Mouse (Mus musculus): Measurements from ENCODE around the gene Nav2. TPM values are rescaled to one million over a fixed set of nuclear protein-coding genes. Genes with fewer than 3 reads are reported as not detected.

Nav2 gene
- polyA plus RNA-seq, 1 experiment from 2014 or later, result 28.1 TPM

GRCm38 (mm10) chr7:49562851-49563250 lies 654.3 kb downstream of the Nav2 start:
- Histone ChIP-seq H3K27me3 (replicated peaks) (no peaks in the 10 kb centered on the region), H3K9ac (no peak overlapping the region), H3K36me3 (peaks cover 78% of the 10 kb centered on the region), H3K4me2 (no peak overlapping the region), H3K4me1 (replicated peaks) (peaks cover 73% of the 10 kb centered on the region), H3K27ac (ENCODE audit: poor library complexity, severe bottlenecking) (peak overlapping the region; percentile 5; the same call in 1 of the 2 replicates), H3K4me3 (no peak overlapping the region), H3K9me3 (replicated peaks) (no peaks in the 10 kb centered on the region)
- 78% methylated on average over 8 of the region's 8 CpGs for WGBS
- no peak for ATAC-seq (ENCODE audit: insufficient number of reproducible peaks, low FRiP score)

GRCm38 (mm10) chr7:49565084-49565483 lies 656.6 kb downstream of the Nav2 start:
- peak overlapping the region; percentile 86 for H3K27ac ChIP-seq (ENCODE audit: poor library complexity, severe bottlenecking)

GRCm38 (mm10) chr7:49565798-49566197 lies 657.3 kb downstream of the Nav2 start:
- no peaks in the 10 kb centered on the region for H3K27me3 ChIP-seq (replicated peaks)
- H3K4me1 ChIP-seq (replicated peaks), result peaks cover 49% of the 10 kb centered on the region
- peak overlapping the region; percentile 86 for H3K27ac ChIP-seq (ENCODE audit: poor library complexity, severe bottlenecking)
- no peak overlapping the region for H3K4me3 ChIP-seq
- H3K4me2 ChIP-seq, result peak overlapping the region; percentile 31; the same call in 1 of the 2 replicates
- H3K9me3 ChIP-seq (replicated peaks), result no peaks in the 10 kb centered on the region
- peak overlapping the region; percentile 55; the same call in 1 of the 2 replicates for H3K9ac ChIP-seq
- H3K36me3 ChIP-seq, result peaks cover 84% of the 10 kb centered on the region
- ATAC-seq (ENCODE audit: insufficient number of reproducible peaks, low FRiP score), result no peak
- WGBS, result 71% methylated on average over 11 of the region's 11 CpGs

More at GRCm38 (mm10) chr7:49565084-49565483, 656.6 kb downstream of the Nav2 start:
- 78% methylated on average over 11 of the region's 11 CpGs for WGBS
- H3K4me2 ChIP-seq, result no peak overlapping the region
- H3K9me3 ChIP-seq (replicated peaks), result no peaks in the 10 kb centered on the region
- H3K4me1 ChIP-seq (replicated peaks), result peaks cover 53% of the 10 kb centered on the region
- ATAC-seq (ENCODE audit: insufficient number of reproducible peaks, low FRiP score), result no peak
- no peaks in the 10 kb centered on the region for H3K27me3 ChIP-seq (replicated peaks)
- peak overlapping the region; percentile 38; the same call in 1 of the 2 replicates for H3K9ac ChIP-seq
- no peak overlapping the region for H3K4me3 ChIP-seq
- peaks cover 82% of the 10 kb centered on the region for H3K36me3 ChIP-seq

- no peaks in the 10 kb centered on the region for H3K9me3 ChIP-seq (replicated peaks)
- peaks cover 89% of the 10 kb centered on the region for H3K36me3 ChIP-seq
- peak overlapping the region; percentile 86; the same call in 1 of the 2 replicates for H3K27ac ChIP-seq (ENCODE audit: poor library complexity, severe bottlenecking)
- no peak overlapping the region for H3K9ac ChIP-seq
- no peak overlapping the region for H3K4me2 ChIP-seq
- no peaks in the 10 kb centered on the region for H3K27me3 ChIP-seq (replicated peaks)
- H3K4me3 ChIP-seq, result no peak overlapping the region
- no peak for ATAC-seq (ENCODE audit: insufficient number of reproducible peaks, low FRiP score)
- H3K4me1 ChIP-seq (replicated peaks), result peaks cover 58% of the 10 kb centered on the region
- 49% methylated on average over 13 of the region's 13 CpGs for WGBS
These were observed 659.0 kb downstream of the Nav2 start for GRCm38 (mm10) chr7:49567346-49568034.

GRCm38 (mm10) chr7:49569646-49570045 lies 661.1 kb downstream of the Nav2 start:
- no peak for ATAC-seq (ENCODE audit: insufficient number of reproducible peaks, low FRiP score)
- H3K27me3 ChIP-seq (replicated peaks), result no peaks in the 10 kb centered on the region
- H3K4me3 ChIP-seq, result no peak overlapping the region
- WGBS, result 89% methylated on average over 7 of the region's 7 CpGs
- H3K27ac ChIP-seq (ENCODE audit: poor library complexity, severe bottlenecking), result no peak overlapping the region
- no peak overlapping the region for H3K9ac ChIP-seq
- peaks cover 83% of the 10 kb centered on the region for H3K36me3 ChIP-seq
- no peak overlapping the region for H3K4me2 ChIP-seq
- peaks cover 41% of the 10 kb centered on the region for H3K4me1 ChIP-seq (replicated peaks)
- H3K9me3 ChIP-seq (replicated peaks), result no peaks in the 10 kb centered on the region

GRCm38 (mm10) chr7:49571606-49572005 lies 663.1 kb downstream of the Nav2 start:
- H3K27ac ChIP-seq (ENCODE audit: poor library complexity, severe bottlenecking), result peak overlapping the region; percentile 43
- peaks cover 25% of the 10 kb centered on the region for H3K4me1 ChIP-seq (replicated peaks)
- WGBS, result 74% methylated on average over 2 of the region's 2 CpGs
- no peaks in the 10 kb centered on the region for H3K9me3 ChIP-seq (replicated peaks)
- peaks cover 85% of the 10 kb centered on the region for H3K36me3 ChIP-seq
- H3K9ac ChIP-seq, result no peak overlapping the region
- H3K27me3 ChIP-seq (replicated peaks), result no peaks in the 10 kb centered on the region
- H3K4me3 ChIP-seq, result no peak overlapping the region
- no peak for ATAC-seq (ENCODE audit: insufficient number of reproducible peaks, low FRiP score)
- no peak overlapping the region for H3K4me2 ChIP-seq

- no peak overlapping the region for H3K4me2 ChIP-seq
These were observed 666.7 kb downstream of the Nav2 start for GRCm38 (mm10) chr7:49575226-49575625.

GRCm38 (mm10) chr7:49577096-49577495 lies 668.6 kb downstream of the Nav2 start:
- Histone ChIP-seq H3K4me2 (no peak overlapping the region), H3K9ac (no peak overlapping the region), H3K4me1 (replicated peaks) (no peaks in the 10 kb centered on the region), H3K27ac (ENCODE audit: poor library complexity, severe bottlenecking) (no peak overlapping the region), H3K36me3 (peaks cover 90% of the 10 kb centered on the region), H3K9me3 (replicated peaks) (0 out of 2 replicates have a peak, but pooled peaks cover 2% of the 10 kb centered on the region), H3K4me3 (no peak overlapping the region), H3K27me3 (replicated peaks) (no peaks in the 10 kb centered on the region)
- ATAC-seq (ENCODE audit: insufficient number of reproducible peaks, low FRiP score), result no peak
- 76% methylated on average over 2 of the region's 2 CpGs for WGBS

More at GRCm38 (mm10) chr7:49575226-49575625, 666.7 kb downstream of the Nav2 start:
- 86% methylated on average over 9 of the region's 9 CpGs for WGBS
- no peak for ATAC-seq (ENCODE audit: insufficient number of reproducible peaks, low FRiP score)
- H3K9ac ChIP-seq, result no peak overlapping the region
- no peaks in the 10 kb centered on the region for H3K27me3 ChIP-seq (replicated peaks)
- no peak overlapping the region for H3K4me3 ChIP-seq
- no peaks in the 10 kb centered on the region for H3K9me3 ChIP-seq (replicated peaks)
- peaks cover 89% of the 10 kb centered on the region for H3K36me3 ChIP-seq
- peaks cover 11% of the 10 kb centered on the region for H3K4me1 ChIP-seq (replicated peaks)
- no peak overlapping the region for H3K27ac ChIP-seq (ENCODE audit: poor library complexity, severe bottlenecking)

- Histone ChIP-seq H3K9ac (no peak overlapping the region), H3K9me3 (replicated peaks) (0 out of 2 replicates have a peak, but pooled peaks cover 2% of the 10 kb centered on the region), H3K4me1 (replicated peaks) (no peaks in the 10 kb centered on the region), H3K4me2 (no peak overlapping the region), H3K27ac (ENCODE audit: poor library complexity, severe bottlenecking) (no peak overlapping the region), H3K4me3 (no peak overlapping the region), H3K36me3 (peaks cover 96% of the 10 kb centered on the region), H3K27me3 (replicated peaks) (no peaks in the 10 kb centered on the region)
- WGBS, result 81% methylated on average over 2 of the region's 2 CpGs
- no peak for ATAC-seq (ENCODE audit: insufficient number of reproducible peaks, low FRiP score)
These were observed 673.4 kb downstream of the Nav2 start for GRCm38 (mm10) chr7:49581951-49582350.

GRCm38 (mm10) chr7:49582551-49582950 lies 674.0 kb downstream of the Nav2 start:
- no peak overlapping the region for H3K4me2 ChIP-seq

GRCm38 (mm10) chr7:49583176-49583575 lies 674.7 kb downstream of the Nav2 start:
- Histone ChIP-seq H3K36me3 (peaks cover 96% of the 10 kb centered on the region), H3K4me2 (no peak overlapping the region), H3K27me3 (replicated peaks) (no peaks in the 10 kb centered on the region), H3K4me1 (replicated peaks) (no peaks in the 10 kb centered on the region), H3K9ac (no peak overlapping the region), H3K27ac (ENCODE audit: poor library complexity, severe bottlenecking) (no peak overlapping the region), H3K9me3 (replicated peaks) (0 out of 2 replicates have a peak, but pooled peaks cover 2% of the 10 kb centered on the region), H3K4me3 (no peak overlapping the region)
- 86% methylated on average over 6 of the region's 6 CpGs for WGBS
- no peak for ATAC-seq (ENCODE audit: insufficient number of reproducible peaks, low FRiP score)

More at GRCm38 (mm10) chr7:49582551-49582950, 674.0 kb downstream of the Nav2 start:
- no peaks in the 10 kb centered on the region for H3K27me3 ChIP-seq (replicated peaks)
- no peak overlapping the region for H3K27ac ChIP-seq (ENCODE audit: poor library complexity, severe bottlenecking)
- no peak overlapping the region for H3K4me3 ChIP-seq
- no peak for ATAC-seq (ENCODE audit: insufficient number of reproducible peaks, low FRiP score)
- H3K4me1 ChIP-seq (replicated peaks), result no peaks in the 10 kb centered on the region
- H3K9ac ChIP-seq, result no peak overlapping the region
- H3K9me3 ChIP-seq (replicated peaks), result 0 out of 2 replicates have a peak, but pooled peaks cover 2% of the 10 kb centered on the region
- 81% methylated on average over 7 of the region's 7 CpGs for WGBS
- H3K36me3 ChIP-seq, result peaks cover 96% of the 10 kb centered on the region
